Mouse (Mus musculus) lung, adult 2 months (tissue): ENCODE measurements at regions not wholly inside any gene's neighbourhood (a gene's known extent, or its start where the extent isn't known, plus 50 kb on each side); places are given as distances from the start of the nearest gene placed in this dataset.

Experiments used
- CTCF ChIP-seq: fragments of 200-500 bp; IDR thresholded peaks from 2 replicates; pipeline ENCODE4 v1.5.1; 2011; ENCODE audit warnings: mild to moderate bottlenecking, low read length, control low read depth; ENCODE audit not compliant: insufficient read depth
- POLR2A ChIP-seq: fragments of 200-500 bp; IDR thresholded peaks from 2 replicates; pipeline ENCODE4 v1.6.1; 2011; ENCODE audit warnings: low read depth, mild to moderate bottlenecking, control low read depth, low read length, borderline replicate concordance; ENCODE audit errors: extremely low read depth

GRCm38 (mm10) chr12:79942563-79943131, 170.2 kb downstream of the Zfp36l1 start:
- TF ChIP-seq POLR2A = no peak
- TF ChIP-seq CTCF = no peak
